Mouse (Mus musculus): Measurements from ENCODE around the gene 1190007I07Rik. TPM values are rescaled to one million over a fixed set of nuclear protein-coding genes. Genes with fewer than 3 reads are reported as not detected.
A peak's percentile ranks its signal among the peaks of the same experiment; 100 is the strongest.
"Not testable (repeated sequence)": the region's sequence is repeated elsewhere in the genome, so short reads cannot be mapped to it uniquely, and the experiment has no call there.

The 1190007I07Rik gene
- polyA plus RNA-seq, 1 experiment from 2014 or later: 41.2 TPM

GRCm38 (mm10) chr10:82634348-82634747 lies 11.3 kb upstream of the 1190007I07Rik start:
- Histone ChIP-seq H3K36me3 (replicated peaks; ENCODE audit: control insufficient read depth, insufficient read depth, low read depth, low read length) (peaks cover 3% of the 10 kb centered on the region), H3K9me3 (replicated peaks; ENCODE audit: control insufficient read depth, low read length) (no peaks in the 10 kb centered on the region), H3K4me2 (ENCODE audit: low read depth, low read length) (no peak overlapping the region), H3K27me3 (ENCODE audit: control insufficient read depth, insufficient read depth, low read length) (no peaks in the 10 kb centered on the region), H3K4me1 (ENCODE audit: control insufficient read depth, insufficient read depth, low read length) (no peaks in the 10 kb centered on the region), H3K27ac (replicated peaks; ENCODE audit: low read depth, low read length) (no peak overlapping the region), H3K4me3 (ENCODE audit: low read depth, low read length) (no peak overlapping the region), H3K9ac (replicated peaks; ENCODE audit: low read length) (no peak overlapping the region)
- 97% methylated on average over 7 of the region's 7 CpGs for WGBS
- ATAC-seq (replicated peaks; ENCODE audit: insufficient number of reproducible peaks, low FRiP score, low TSS enrichment, low read depth): no peak
- no peak for DNase-seq (ENCODE audit: low spot score)

- Histone ChIP-seq H3K9ac (replicated peaks; ENCODE audit: low read length) (no peak overlapping the region), H3K9me3 (replicated peaks; ENCODE audit: control insufficient read depth, low read length) (no peaks in the 10 kb centered on the region), H3K27ac (replicated peaks; ENCODE audit: low read depth, low read length) (no peak overlapping the region), H3K4me2 (ENCODE audit: low read depth, low read length) (no peak overlapping the region), H3K36me3 (replicated peaks; ENCODE audit: control insufficient read depth, insufficient read depth, low read depth, low read length) (peaks cover 3% of the 10 kb centered on the region), H3K27me3 (ENCODE audit: control insufficient read depth, insufficient read depth, low read length) (no peaks in the 10 kb centered on the region), H3K4me3 (ENCODE audit: low read depth, low read length) (no peak overlapping the region), H3K4me1 (ENCODE audit: control insufficient read depth, insufficient read depth, low read length) (no peaks in the 10 kb centered on the region)
- ATAC-seq (replicated peaks; ENCODE audit: insufficient number of reproducible peaks, low FRiP score, low TSS enrichment, low read depth) (no peak), DNase-seq (ENCODE audit: low spot score) (no peak)
- 97% methylated on average over 12 of the region's 12 CpGs for WGBS
These were observed 9.7 kb upstream of the 1190007I07Rik start for GRCm38 (mm10) chr10:82632496-82633280.

GRCm38 (mm10) chr10:82631133-82631532 lies 8.1 kb upstream of the 1190007I07Rik start:
- Histone ChIP-seq H3K4me3 (ENCODE audit: low read depth, low read length) (peak overlapping the region; percentile 55; the same call in 1 of the 2 replicates), H3K4me2 (ENCODE audit: low read depth, low read length) (peak overlapping the region; percentile 16; the same call in 1 of the 2 replicates), H3K27ac (replicated peaks; ENCODE audit: low read depth, low read length) (no peak overlapping the region), H3K9me3 (replicated peaks; ENCODE audit: control insufficient read depth, low read length) (no peaks in the 10 kb centered on the region), H3K4me1 (ENCODE audit: control insufficient read depth, insufficient read depth, low read length) (no peaks in the 10 kb centered on the region), H3K36me3 (replicated peaks; ENCODE audit: control insufficient read depth, insufficient read depth, low read depth, low read length) (no peaks in the 10 kb centered on the region; the same call in 1 of the 2 replicates), H3K9ac (replicated peaks; ENCODE audit: low read length) (peak overlapping the region; percentile 72; the same call in 1 of the 2 replicates), H3K27me3 (ENCODE audit: control insufficient read depth, insufficient read depth, low read length) (no peaks in the 10 kb centered on the region)
- 86% methylated on average over 7 of the region's 7 CpGs for WGBS
- ATAC-seq (replicated peaks; ENCODE audit: insufficient number of reproducible peaks, low FRiP score, low TSS enrichment, low read depth) (no peak), DNase-seq (ENCODE audit: low spot score) (no peak)

- no peak for DNase-seq (ENCODE audit: low spot score)
- Histone ChIP-seq H3K4me2 (ENCODE audit: low read depth, low read length) (peak overlapping the region; percentile 78), H3K9ac (replicated peaks; ENCODE audit: low read length) (peak overlapping the region; percentile 72), H3K4me3 (ENCODE audit: low read depth, low read length) (peak overlapping the region; percentile 55), H3K27ac (replicated peaks; ENCODE audit: low read depth, low read length) (no peak overlapping the region), H3K27me3 (ENCODE audit: control insufficient read depth, insufficient read depth, low read length) (no peaks in the 10 kb centered on the region), H3K9me3 (replicated peaks; ENCODE audit: control insufficient read depth, low read length) (no peaks in the 10 kb centered on the region), H3K4me1 (ENCODE audit: control insufficient read depth, insufficient read depth, low read length) (no peaks in the 10 kb centered on the region), H3K36me3 (replicated peaks; ENCODE audit: control insufficient read depth, insufficient read depth, low read depth, low read length) (no peaks in the 10 kb centered on the region; the same call in 1 of the 2 replicates)
- WGBS: 21% methylated on average over 7 of the region's 7 CpGs
- no peak for ATAC-seq (replicated peaks; ENCODE audit: insufficient number of reproducible peaks, low FRiP score, low TSS enrichment, low read depth)
These were observed 7.5 kb upstream of the 1190007I07Rik start for GRCm38 (mm10) chr10:82630497-82630896.

- WGBS: under 1% methylated on average over 35 of the region's 78 CpGs
- peak; percentile 95 for DNase-seq (ENCODE audit: low spot score)
- H3K4me1 ChIP-seq (ENCODE audit: control insufficient read depth, insufficient read depth, low read length); H3K9me3 ChIP-seq (replicated peaks; ENCODE audit: control insufficient read depth, low read length); H3K36me3 ChIP-seq (replicated peaks; ENCODE audit: control insufficient read depth, insufficient read depth, low read depth, low read length); H3K27me3 ChIP-seq (ENCODE audit: control insufficient read depth, insufficient read depth, low read length): not testable (repeated sequence)
- peak within 1 kb of the TSS; percentile 66 for H3K27ac ChIP-seq (replicated peaks; ENCODE audit: low read depth, low read length)
- peak within 1 kb of the TSS; percentile 55 for H3K4me3 ChIP-seq (ENCODE audit: low read depth, low read length)
- peak within 1 kb of the TSS; percentile 82 for H3K4me2 ChIP-seq (ENCODE audit: low read depth, low read length)
- H3K9ac ChIP-seq (replicated peaks; ENCODE audit: low read length): peak within 1 kb of the TSS; percentile 78
- ATAC-seq (replicated peaks; ENCODE audit: insufficient number of reproducible peaks, low FRiP score, low TSS enrichment, low read depth): peak; percentile 95
These were observed 6.7 kb upstream of the 1190007I07Rik start, which contains the start of gene Tdg for GRCm38 (mm10) chr10:82629586-82630255. Tdg (plus strand) TSS chr10:82629828.

- peak overlapping the region; percentile 55 for H3K4me3 ChIP-seq (ENCODE audit: low read depth, low read length)
- peak; percentile 31; the same call in 1 of the 2 replicates for ATAC-seq (replicated peaks; ENCODE audit: insufficient number of reproducible peaks, low FRiP score, low TSS enrichment, low read depth)
These were observed 6.1 kb upstream of the 1190007I07Rik start for GRCm38 (mm10) chr10:82629111-82629585.

GRCm38 (mm10) chr10:82623553-82623932 lies 515 bp upstream of the 1190007I07Rik start:
- Histone ChIP-seq H3K4me2 (ENCODE audit: low read depth, low read length) (peak overlapping the region; percentile 54), H3K4me3 (ENCODE audit: low read depth, low read length) (peak overlapping the region; percentile 58), H3K9ac (replicated peaks; ENCODE audit: low read length) (peak overlapping the region; percentile 76), H3K27ac (replicated peaks; ENCODE audit: low read depth, low read length) (peak overlapping the region; percentile 73)
- H3K36me3 ChIP-seq (replicated peaks; ENCODE audit: control insufficient read depth, insufficient read depth, low read depth, low read length); H3K27me3 ChIP-seq (ENCODE audit: control insufficient read depth, insufficient read depth, low read length); H3K4me1 ChIP-seq (ENCODE audit: control insufficient read depth, insufficient read depth, low read length); DNase-seq (ENCODE audit: low spot score); ATAC-seq (replicated peaks; ENCODE audit: insufficient number of reproducible peaks, low FRiP score, low TSS enrichment, low read depth); H3K9me3 ChIP-seq (replicated peaks; ENCODE audit: control insufficient read depth, low read length): not testable (repeated sequence)
- 0% methylated on average over 2 of the region's 2 CpGs for whole genome bisulfite sequencing

More at GRCm38 (mm10) chr10:82629111-82629585, 6.1 kb upstream of the 1190007I07Rik start:
- peak overlapping the region; percentile 78 for H3K9ac ChIP-seq (replicated peaks; ENCODE audit: low read length)
- no peaks in the 10 kb centered on the region for H3K4me1 ChIP-seq (ENCODE audit: control insufficient read depth, insufficient read depth, low read length)
- H3K4me2 ChIP-seq (ENCODE audit: low read depth, low read length): peak overlapping the region; percentile 82
- DNase-seq (ENCODE audit: low spot score): peak; percentile 30
- H3K27ac ChIP-seq (replicated peaks; ENCODE audit: low read depth, low read length): peak overlapping the region; percentile 66
- H3K36me3 ChIP-seq (replicated peaks; ENCODE audit: control insufficient read depth, insufficient read depth, low read depth, low read length): no peaks in the 10 kb centered on the region; the same call in 1 of the 2 replicates
- WGBS: 5% methylated on average over 11 of the region's 11 CpGs
- no peaks in the 10 kb centered on the region for H3K27me3 ChIP-seq (ENCODE audit: control insufficient read depth, insufficient read depth, low read length)
- H3K9me3 ChIP-seq (replicated peaks; ENCODE audit: control insufficient read depth, low read length): no peaks in the 10 kb centered on the region
